Mouse (Mus musculus): Measurements from ENCODE around the gene Prm3. TPM values are rescaled to one million over a fixed set of nuclear protein-coding genes. Genes with fewer than 3 reads are reported as not detected.

Gene Prm3
- polyA plus RNA-seq, 1 experiment from 2014 or later: not detected

GRCm38 (mm10) chr16:10781862-10782371 lies 8.8 kb downstream of the Prm3 start:
- Histone ChIP-seq H3K27ac (no peak overlapping the region), H3K4me3 (replicated peaks) (no peak overlapping the region), H3K27me3 (replicated peaks) (no peaks in the 10 kb centered on the region), H3K9me3 (no peaks in the 10 kb centered on the region), H3K4me1 (replicated peaks) (peaks cover 43% of the 10 kb centered on the region), H3K9ac (no peak overlapping the region), H3K4me2 (replicated peaks) (peak overlapping the region; percentile 91; the same call in 1 of the 2 replicates), H3K36me3 (no peaks in the 10 kb centered on the region)
- 60% methylated on average over 9 of the region's 9 CpGs for WGBS
- ATAC-seq: no peak

GRCm38 (mm10) chr16:10780631-10781120 lies 10.0 kb downstream of the Prm3 start:
- Histone ChIP-seq H3K4me3 (replicated peaks) (no peak overlapping the region), H3K36me3 (no peaks in the 10 kb centered on the region), H3K4me1 (replicated peaks) (peaks cover 38% of the 10 kb centered on the region), H3K27ac (no peak overlapping the region), H3K9me3 (no peaks in the 10 kb centered on the region), H3K27me3 (replicated peaks) (no peaks in the 10 kb centered on the region), H3K9ac (no peak overlapping the region), H3K4me2 (replicated peaks) (no peak overlapping the region)
- WGBS: 68% methylated on average over 5 of the region's 5 CpGs
- no peak for ATAC-seq

- Histone ChIP-seq H3K27me3 (replicated peaks) (no peaks in the 10 kb centered on the region), H3K4me2 (replicated peaks) (no peak overlapping the region), H3K9ac (no peak overlapping the region), H3K4me3 (replicated peaks) (no peak overlapping the region), H3K27ac (no peak overlapping the region), H3K9me3 (no peaks in the 10 kb centered on the region), H3K36me3 (no peaks in the 10 kb centered on the region), H3K4me1 (replicated peaks) (peaks cover 20% of the 10 kb centered on the region)
- 65% methylated on average over 5 of the region's 5 CpGs for WGBS
- ATAC-seq: peak; percentile 29; the same call in 1 of the 2 replicates
These were observed 13.0 kb downstream of the Prm3 start for GRCm38 (mm10) chr16:10777579-10778160.

GRCm38 (mm10) chr16:10776322-10776721 lies 14.4 kb downstream of the Prm3 start:
- Histone ChIP-seq H3K9ac (no peak overlapping the region), H3K4me3 (replicated peaks) (no peak overlapping the region), H3K27me3 (replicated peaks) (no peaks in the 10 kb centered on the region), H3K4me2 (replicated peaks) (no peak overlapping the region), H3K9me3 (no peaks in the 10 kb centered on the region), H3K4me1 (replicated peaks) (peaks cover 9% of the 10 kb centered on the region; the same call in 1 of the 2 replicates), H3K27ac (no peak overlapping the region), H3K36me3 (no peaks in the 10 kb centered on the region)
- WGBS: 52% methylated on average over 7 of the region's 7 CpGs
- ATAC-seq: no peak

GRCm38 (mm10) chr16:10774726-10775125 lies 16.0 kb downstream of the Prm3 start:
- Histone ChIP-seq H3K9ac (no peak overlapping the region), H3K4me1 (replicated peaks) (0 out of 2 replicates have a peak, but pooled peaks cover under 1% of the 10 kb centered on the region), H3K4me3 (replicated peaks) (no peak overlapping the region), H3K4me2 (replicated peaks) (no peak overlapping the region), H3K27me3 (replicated peaks) (no peaks in the 10 kb centered on the region), H3K27ac (no peak overlapping the region), H3K9me3 (no peaks in the 10 kb centered on the region), H3K36me3 (no peaks in the 10 kb centered on the region)
- WGBS: 56% methylated on average over 4 of the region's 4 CpGs
- no peak for ATAC-seq

- no peaks in the 10 kb centered on the region for H3K36me3 ChIP-seq
- no peaks in the 10 kb centered on the region for H3K9me3 ChIP-seq
- peaks cover 7% of the 10 kb centered on the region; the same call in 1 of the 2 replicates for H3K4me1 ChIP-seq (replicated peaks)
- no peak overlapping the region for H3K4me3 ChIP-seq (replicated peaks)
- WGBS: 79% methylated on average over 8 of the region's 8 CpGs
- no peak for ATAC-seq
- no peak overlapping the region for H3K4me2 ChIP-seq (replicated peaks)
- peaks cover 3% of the 10 kb centered on the region; the same call in 1 of the 2 replicates for H3K27me3 ChIP-seq (replicated peaks)
- no peak overlapping the region for H3K27ac ChIP-seq
- no peak overlapping the region for H3K9ac ChIP-seq
These were observed 17.2 kb downstream of the Prm3 start for GRCm38 (mm10) chr16:10773543-10773942.

GRCm38 (mm10) chr16:10771769-10772510 lies 18.8 kb downstream of the Prm3 start:
- H3K36me3 ChIP-seq: no peaks in the 10 kb centered on the region
- H3K4me3 ChIP-seq (replicated peaks): no peak overlapping the region
- no peak for ATAC-seq
- peaks cover 8% of the 10 kb centered on the region; the same call in 1 of the 2 replicates for H3K4me1 ChIP-seq (replicated peaks)
- no peak overlapping the region for H3K4me2 ChIP-seq (replicated peaks)
- no peaks in the 10 kb centered on the region for H3K9me3 ChIP-seq
- H3K27me3 ChIP-seq (replicated peaks): peaks cover 3% of the 10 kb centered on the region; the same call in 1 of the 2 replicates
- no peak overlapping the region for H3K27ac ChIP-seq
- WGBS: 68% methylated on average over 19 of the region's 19 CpGs
- H3K9ac ChIP-seq: no peak overlapping the region

GRCm38 (mm10) chr16:10770531-10771325 lies 20.0 kb downstream of the Prm3 start:
- H3K4me1 ChIP-seq (replicated peaks): peaks cover 8% of the 10 kb centered on the region; the same call in 1 of the 2 replicates
- H3K9ac ChIP-seq: no peak overlapping the region
- H3K27me3 ChIP-seq (replicated peaks): peaks cover 5% of the 10 kb centered on the region
- no peak overlapping the region for H3K27ac ChIP-seq
- 43% methylated on average over 4 of the region's 4 CpGs for whole genome bisulfite sequencing
- 0 out of 2 replicates have a peak, but pooled peaks have one; percentile 50 for ATAC-seq
- no peak overlapping the region for H3K4me2 ChIP-seq (replicated peaks)
- no peaks in the 10 kb centered on the region for H3K36me3 ChIP-seq
- H3K4me3 ChIP-seq (replicated peaks): no peak overlapping the region
- no peaks in the 10 kb centered on the region for H3K9me3 ChIP-seq

- Histone ChIP-seq H3K9me3 (no peaks in the 10 kb centered on the region), H3K4me2 (replicated peaks) (no peak overlapping the region), H3K4me1 (replicated peaks) (peaks cover 8% of the 10 kb centered on the region; the same call in 1 of the 2 replicates), H3K27ac (no peak overlapping the region), H3K27me3 (replicated peaks) (peaks cover 7% of the 10 kb centered on the region), H3K4me3 (replicated peaks) (no peak overlapping the region), H3K36me3 (no peaks in the 10 kb centered on the region), H3K9ac (no peak overlapping the region)
- no peak for ATAC-seq
- 63% methylated on average over 2 of the region's 2 CpGs for WGBS
These were observed 21.1 kb downstream of the Prm3 start for GRCm38 (mm10) chr16:10769661-10770060.

GRCm38 (mm10) chr16:10768821-10769220 lies 21.9 kb downstream of the Prm3 start:
- H3K27ac ChIP-seq: no peak overlapping the region
- no peak for ATAC-seq
- no peak overlapping the region for H3K9ac ChIP-seq
- peaks cover 7% of the 10 kb centered on the region for H3K27me3 ChIP-seq (replicated peaks)
- no peak overlapping the region for H3K4me2 ChIP-seq (replicated peaks)
- no peaks in the 10 kb centered on the region for H3K36me3 ChIP-seq
- no peaks in the 10 kb centered on the region for H3K9me3 ChIP-seq
- peaks cover 11% of the 10 kb centered on the region; the same call in 1 of the 2 replicates for H3K4me1 ChIP-seq (replicated peaks)
- no peak overlapping the region for H3K4me3 ChIP-seq (replicated peaks)
- 52% methylated on average over 9 of the region's 9 CpGs for WGBS

GRCm38 (mm10) chr16:10767158-10767557 lies 23.6 kb downstream of the Prm3 start:
- 55% methylated on average over 4 of the region's 4 CpGs for WGBS
- no peak for ATAC-seq
- peaks cover 12% of the 10 kb centered on the region; the same call in 1 of the 2 replicates for H3K4me1 ChIP-seq (replicated peaks)
- no peak overlapping the region for H3K4me2 ChIP-seq (replicated peaks)
- H3K27me3 ChIP-seq (replicated peaks): peaks cover 7% of the 10 kb centered on the region
- no peak overlapping the region for H3K9ac ChIP-seq
- no peak overlapping the region for H3K4me3 ChIP-seq (replicated peaks)
- H3K9me3 ChIP-seq: no peaks in the 10 kb centered on the region
- H3K36me3 ChIP-seq: no peaks in the 10 kb centered on the region
- H3K27ac ChIP-seq: no peak overlapping the region

- Histone ChIP-seq H3K27me3 (replicated peaks) (peaks cover 4% of the 10 kb centered on the region), H3K36me3 (no peaks in the 10 kb centered on the region), H3K4me1 (replicated peaks) (peaks cover 7% of the 10 kb centered on the region; the same call in 1 of the 2 replicates), H3K9me3 (no peaks in the 10 kb centered on the region), H3K4me3 (replicated peaks) (no peak overlapping the region), H3K9ac (no peak overlapping the region), H3K4me2 (replicated peaks) (no peak overlapping the region), H3K27ac (no peak overlapping the region)
- WGBS: 33% methylated on average over 2 of the region's 2 CpGs
- 0 out of 2 replicates have a peak, but pooled peaks have one; percentile 40 for ATAC-seq
These were observed 26.4 kb downstream of the Prm3 start for GRCm38 (mm10) chr16:10764323-10764722.
